Mouse (Mus musculus): ENCODE results near the gene Mov10l1.

DNA sequence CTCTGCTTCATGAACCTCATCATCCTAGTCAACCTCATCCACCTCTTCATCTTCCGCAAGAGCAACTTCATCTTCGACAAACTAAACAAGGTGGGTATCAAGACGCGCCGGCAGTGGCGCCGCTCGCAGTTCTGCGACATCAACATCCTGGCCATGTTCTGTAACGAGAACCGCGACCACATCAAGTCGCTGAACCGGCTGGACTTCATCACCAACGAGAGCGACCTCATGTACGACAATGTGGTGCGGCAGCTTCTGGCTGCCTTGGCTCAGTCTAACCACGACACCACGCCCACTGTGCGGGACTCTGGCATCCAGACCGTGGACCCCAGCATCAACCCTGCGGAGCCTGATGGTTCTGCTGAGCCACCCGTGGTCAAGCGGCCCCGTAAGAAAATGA, 85.5 kb downstream of the Mov10l1 start:
- TF ChIP-seq TAL1 (IDR thresholded peaks at IDR 0.05; ENCODE audit: low read length) = no peak
- TF ChIP-seq GATA1 (IDR thresholded peaks at IDR 0.05; ENCODE audit: low read length) = no peak

Data from erythroblast, embryonic 14.5 days (primary cell).